Mouse (Mus musculus): ENCODE results near the gene Defb25. TPM values are rescaled to one million over a fixed set of nuclear protein-coding genes. Genes with fewer than 3 reads are reported as not detected.
A peak's percentile ranks its signal among the peaks of the same experiment; 100 is the strongest.

The Defb25 gene
- total RNA-seq, 2 experiments from 2014 or later, result not detected

- intact Hi-C loops (cut with DNase I), result no loop called here
- no peak overlapping the region for H3K27ac ChIP-seq
- no peak for DNase-seq (ENCODE audit: extremely low spot score in 1 of 2, low spot score in 2 of 2)
- no peak overlapping the region for H3K4me3 ChIP-seq
- TF ChIP-seq CTCF (IDR thresholded peaks at IDR 0.05), result no peak
Measured at GRCm38 (mm10) chr2:152624566-152624965, 1.7 kb upstream of the Defb25 start.

- Histone ChIP-seq H3K4me3 (no peak overlapping the region), H3K27ac (no peak overlapping the region)
- intact Hi-C loops (cut with DNase I), result no loop called here
- no peak for TF ChIP-seq CTCF (IDR thresholded peaks at IDR 0.05)
- DNase-seq (ENCODE audit: extremely low spot score in 1 of 2, low spot score in 2 of 2), result no peak
Measured at GRCm38 (mm10) chr2:152622151-152622550, 702 bp downstream of the Defb25 start.

DNA sequence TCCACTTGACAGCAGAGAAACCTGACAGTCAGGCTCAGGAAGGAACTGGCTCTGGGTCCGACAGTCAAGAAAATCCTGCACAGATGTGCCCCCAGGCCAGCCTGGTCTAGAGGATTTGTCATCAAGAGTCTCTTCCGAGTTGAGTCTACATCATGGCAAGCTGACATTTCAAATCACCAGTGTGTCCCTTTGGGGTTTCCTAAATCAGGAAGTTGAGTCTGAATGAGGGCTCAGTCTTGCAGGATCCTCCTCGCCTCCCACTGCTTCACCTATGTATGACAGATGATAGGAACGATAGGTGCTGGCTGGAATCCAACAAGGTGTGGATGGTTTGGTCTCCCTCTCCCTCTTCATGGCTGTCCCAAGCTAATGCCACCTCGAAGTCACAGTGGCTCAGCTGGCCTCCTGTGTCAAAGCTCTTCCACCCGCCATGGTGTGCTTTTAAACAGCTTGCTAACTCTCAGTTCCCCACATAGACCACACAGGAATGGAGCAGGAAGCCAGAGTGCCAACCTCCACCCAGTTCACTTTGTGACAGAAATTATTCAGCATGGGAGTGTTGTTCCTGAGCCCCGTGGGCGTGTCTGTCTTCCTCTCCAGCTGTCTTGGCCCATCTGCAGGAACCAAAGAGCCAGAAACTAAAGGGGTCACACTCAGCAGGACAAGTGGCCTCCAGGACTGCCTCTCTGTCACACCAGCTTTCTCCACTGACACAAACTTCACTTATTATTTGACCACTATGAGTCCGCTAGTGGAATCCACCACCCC, 2.3 kb downstream of the Defb25 start:
- TF ChIP-seq CTCF (IDR thresholded peaks at IDR 0.05), result no peak
- intact Hi-C loops (cut with DNase I), result no loop called here
- DNase-seq (ENCODE audit: extremely low spot score in 1 of 2, low spot score in 2 of 2), result peak; percentile 15 to 30
- H3K27ac ChIP-seq, result no peak overlapping the region
- no peak overlapping the region for H3K4me3 ChIP-seq

- Histone ChIP-seq H3K27ac (no peak overlapping the region), H3K4me3 (no peak overlapping the region)
- no peak for DNase-seq (ENCODE audit: extremely low spot score in 1 of 2, low spot score in 2 of 2)
- intact Hi-C loops (cut with DNase I), result loop anchor here (5.0 kb wide), 1 partner anchor 60 kb away; no protein-coding TSS in a partner anchor
- peak; percentile 40 for TF ChIP-seq CTCF (IDR thresholded peaks at IDR 0.05)
Measured at GRCm38 (mm10) chr2:152617374-152617773, 5.5 kb downstream of the Defb25 start.

- no peak overlapping the region for H3K4me3 ChIP-seq
- no peak for DNase-seq (ENCODE audit: extremely low spot score in 1 of 2, low spot score in 2 of 2)
- intact Hi-C loops (cut with DNase I), result loop anchor here (5.0 kb wide), 1 partner anchor 61 kb away; no protein-coding TSS in a partner anchor
- no peak for TF ChIP-seq CTCF (IDR thresholded peaks at IDR 0.05)
- no peak overlapping the region for H3K27ac ChIP-seq
Measured at GRCm38 (mm10) chr2:152616470-152616869, 6.4 kb downstream of the Defb25 start.

- Histone ChIP-seq H3K4me3 (no peak overlapping the region), H3K27ac (no peak overlapping the region)
- DNase-seq (ENCODE audit: extremely low spot score in 1 of 2, low spot score in 2 of 2), result peak; percentile 46 to 51
- intact Hi-C loops (cut with DNase I), result loop anchor here (1.0 to 5.0 kb wide), 3 partner anchors 42 to 215 kb away; partner anchors contain the start of gene Bcl2l1
- TF ChIP-seq CTCF (IDR thresholded peaks at IDR 0.05), result peak; percentile 96
Measured at GRCm38 (mm10) chr2:152615563-152615962, 7.3 kb downstream of the Defb25 start.

DNA sequence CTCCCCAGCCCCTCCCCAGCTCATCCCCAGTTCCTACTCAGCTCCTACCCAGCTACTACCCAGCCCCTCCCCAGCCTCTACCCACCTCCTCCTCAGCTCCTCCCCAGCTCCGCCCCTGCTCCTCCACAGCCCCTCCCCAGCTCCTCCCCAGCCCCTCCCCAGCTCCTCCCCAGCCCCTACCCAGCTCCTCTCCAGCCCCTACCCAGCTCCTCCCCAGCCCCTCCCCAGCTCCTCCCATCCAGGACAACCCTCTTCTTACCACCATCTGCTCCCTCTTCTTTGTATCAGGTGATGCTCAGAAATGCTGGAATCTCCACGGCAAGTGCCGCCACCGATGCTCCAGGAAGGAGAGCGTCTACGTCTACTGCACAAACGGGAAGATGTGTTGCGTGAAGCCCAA, 10.7 kb downstream of the Defb25 start:
- H3K4me3 ChIP-seq, result no peak overlapping the region
- intact Hi-C loops (cut with DNase I), result no loop called here
- H3K27ac ChIP-seq, result no peak overlapping the region
- no peak for TF ChIP-seq CTCF (IDR thresholded peaks at IDR 0.05)
- no peak for DNase-seq (ENCODE audit: extremely low spot score in 1 of 2, low spot score in 2 of 2)

GRCm38 (mm10) chr2:152608719-152609118, 14.1 kb downstream of the Defb25 start:
- Histone ChIP-seq H3K27ac (no peak overlapping the region), H3K4me3 (no peak overlapping the region)
- no peak for DNase-seq (ENCODE audit: extremely low spot score in 1 of 2, low spot score in 2 of 2)
- TF ChIP-seq CTCF (IDR thresholded peaks at IDR 0.05), result no peak; the same call in 1 of the 2 replicates
- intact Hi-C loops (cut with DNase I), result no loop called here

- Histone ChIP-seq H3K4me3 (no peak overlapping the region), H3K27ac (no peak overlapping the region)
- TF ChIP-seq CTCF (IDR thresholded peaks at IDR 0.05), result no peak
- DNase-seq (ENCODE audit: extremely low spot score in 1 of 2, low spot score in 2 of 2), result no peak
- intact Hi-C loops (cut with DNase I), result no loop called here
Measured at GRCm38 (mm10) chr2:152607746-152608145, 15.1 kb downstream of the Defb25 start.

DNA sequence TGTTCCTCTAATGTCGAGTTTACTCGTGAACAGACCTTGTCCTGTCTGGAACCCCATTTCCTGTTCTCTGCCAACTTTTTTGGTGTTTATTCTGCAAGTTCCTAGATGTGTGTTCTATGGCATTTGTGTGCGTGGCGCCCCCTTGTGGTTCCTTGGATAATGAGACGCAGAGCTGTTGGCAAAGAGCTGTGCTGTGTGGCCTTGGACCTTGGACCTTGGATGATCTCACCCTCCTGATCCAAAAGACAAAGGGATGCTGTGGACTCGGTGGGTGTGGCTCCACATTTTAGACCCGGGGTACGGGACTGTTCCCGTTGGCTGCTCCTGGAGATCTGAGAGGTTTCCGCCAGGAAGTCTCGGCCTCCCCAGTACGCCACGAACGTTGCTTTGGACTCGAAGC, 18.8 kb downstream of the Defb25 start, which contains the start of gene Defb36:
Gene Defb36, plus strand, starts transcription at position 271 of the 400 bp plus-strand sequence.
- Histone ChIP-seq H3K4me3 (no peak within 1 kb of the TSS), H3K27ac (no peak within 1 kb of the TSS)
- peak; percentile 58 for TF ChIP-seq CTCF (IDR thresholded peaks at IDR 0.05)
- DNase-seq (ENCODE audit: extremely low spot score in 1 of 2, low spot score in 2 of 2), result peak; percentile 16 to 33
- intact Hi-C loops (cut with DNase I), result loop anchor here (2.0 kb wide), 1 partner anchor 49 kb away; no protein-coding TSS in a partner anchor

DNA sequence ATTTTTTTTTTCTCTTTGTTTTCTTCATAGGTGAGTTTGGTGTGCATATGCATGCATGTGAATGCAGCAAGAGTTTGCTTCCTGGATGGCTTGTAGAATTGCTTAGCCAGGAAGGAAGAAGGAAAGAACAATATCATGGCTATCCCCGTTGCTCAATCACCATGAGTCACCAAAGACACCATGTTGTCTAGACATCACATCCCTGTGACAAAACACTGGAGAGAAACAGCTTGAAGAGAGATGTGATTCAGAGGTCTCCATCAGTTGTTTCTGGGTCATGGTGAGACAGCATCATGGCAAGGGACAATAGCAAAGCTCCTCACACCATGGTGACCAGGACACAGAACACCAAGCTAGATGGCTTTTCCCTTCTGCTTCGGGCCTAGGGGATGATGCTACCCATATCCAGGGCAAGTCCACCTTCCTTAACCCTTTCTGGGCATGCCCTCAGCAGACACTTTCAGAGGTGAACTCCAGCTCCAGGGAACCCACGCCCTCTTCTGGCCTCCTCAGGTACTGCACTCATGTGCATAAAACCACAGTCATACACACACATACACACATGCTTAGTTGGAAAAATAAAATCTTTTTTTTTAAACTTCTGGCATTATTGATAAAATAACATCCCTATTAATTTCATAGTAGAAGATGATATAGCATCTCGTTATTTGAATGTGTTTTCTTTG, 21.4 kb downstream of the Defb25 start:
- Histone ChIP-seq H3K27ac (no peak overlapping the region), H3K4me3 (no peak overlapping the region)
- no peak for DNase-seq (ENCODE audit: extremely low spot score in 1 of 2, low spot score in 2 of 2)
- TF ChIP-seq CTCF (IDR thresholded peaks at IDR 0.05), result peak; percentile 24
- intact Hi-C loops (cut with DNase I), result no loop called here

- no peak for TF ChIP-seq CTCF (IDR thresholded peaks at IDR 0.05)
- DNase-seq (ENCODE audit: extremely low spot score in 1 of 2, low spot score in 2 of 2), result no peak
- no peak overlapping the region for H3K4me3 ChIP-seq
- intact Hi-C loops (cut with DNase I), result no loop called here
- no peak overlapping the region for H3K27ac ChIP-seq
Measured at GRCm38 (mm10) chr2:152600076-152600475, 22.8 kb downstream of the Defb25 start.
